Mouse (Mus musculus): ENCODE data around the gene Gpcpd1. TPM values are rescaled to one million over a fixed set of nuclear protein-coding genes. Genes with fewer than 3 reads are reported as not detected.

Gene Gpcpd1
- total RNA-seq, 1 experiment from 2014 or later, result 36.2 TPM

GRCm38 (mm10) chr2:132518021-132518901 lies 69.3 kb downstream of the Gpcpd1 start:
- DNase-seq, result no peak

GRCm38 (mm10) chr2:132517194-132517836 lies 70.2 kb downstream of the Gpcpd1 start:
- DNase-seq, result no peak

- DNase-seq, result peak; percentile 84
Measured at GRCm38 (mm10) chr2:132516130-132517030, 71.1 kb downstream of the Gpcpd1 start.

- no peak for DNase-seq
Measured at GRCm38 (mm10) chr2:132515607-132516006, 71.9 kb downstream of the Gpcpd1 start.

- no peak for DNase-seq
Measured at GRCm38 (mm10) chr2:132515076-132515475, 72.5 kb downstream of the Gpcpd1 start.

GRCm38 (mm10) chr2:132514353-132514752 lies 73.2 kb downstream of the Gpcpd1 start:
- DNase-seq, result no peak

GRCm38 (mm10) chr2:132513371-132514181 lies 74.0 kb downstream of the Gpcpd1 start:
- no peak for DNase-seq

GRCm38 (mm10) chr2:132512977-132513351 lies 74.6 kb downstream of the Gpcpd1 start:
- DNase-seq, result no peak

GRCm38 (mm10) chr2:132512051-132512976 lies 75.2 kb downstream of the Gpcpd1 start:
- no peak for DNase-seq

GRCm38 (mm10) chr2:132511011-132511818 lies 76.3 kb downstream of the Gpcpd1 start:
- DNase-seq, result no peak

- DNase-seq, result no peak
Measured at GRCm38 (mm10) chr2:132509714-132510113, 77.8 kb downstream of the Gpcpd1 start.

GRCm38 (mm10) chr2:132509261-132509660 lies 78.3 kb downstream of the Gpcpd1 start:
- no peak for DNase-seq

GRCm38 (mm10) chr2:132507521-132507920 lies 80.0 kb downstream of the Gpcpd1 start:
- no peak for DNase-seq

GRCm38 (mm10) chr2:132507091-132507490 lies 80.4 kb downstream of the Gpcpd1 start:
- no peak for DNase-seq

GRCm38 (mm10) chr2:132505828-132506227 lies 81.7 kb downstream of the Gpcpd1 start:
- DNase-seq, result no peak

GRCm38 (mm10) chr2:132498344-132498743 lies 89.2 kb downstream of the Gpcpd1 start:
- no peak for DNase-seq

GRCm38 (mm10) chr2:132497412-132498135 lies 90.0 kb downstream of the Gpcpd1 start:
- no peak for DNase-seq

- no peak for DNase-seq
Measured at GRCm38 (mm10) chr2:132493184-132493583, 94.3 kb downstream of the Gpcpd1 start.

GRCm38 (mm10) chr2:132485454-132485853 lies 102.1 kb downstream of the Gpcpd1 start:
- peak; percentile 76 for DNase-seq
